Mouse (Mus musculus) stomach, postnatal 0 days (tissue): ENCODE measurements around the gene Rassf2. TPM values are rescaled to one million over a fixed set of nuclear protein-coding genes. Genes with fewer than 3 reads are reported as not detected.

Source experiments
- ATAC-seq: fragments of 200-750 bp; cut with Nextera tagmentation; 2 replicates; pipeline ENCODE4 v1.8.0; 2017; ENCODE audit not compliant: low FRiP score, low TSS enrichment
- DNase-seq: peaks from one replicate; pipeline ENCODE4 v3.0.0-alpha.2; 2016; ENCODE audit warnings: low spot score
- H3K27ac ChIP-seq: fragments of 300-500 bp; sonication (generic); replicated peaks from 2 replicates; pipeline ENCODE4 v1.5.1; 2014; ENCODE audit warnings: mild to moderate bottlenecking, control low read depth
- H3K27me3 ChIP-seq: fragments of 300-500 bp; sonication (generic); 2 replicates; pipeline ENCODE4 v1.6.1; 2014; ENCODE audit warnings: low read length; ENCODE audit not compliant: control insufficient read depth, insufficient read depth
- H3K36me3 ChIP-seq: fragments of 300-500 bp; sonication (generic); 2 replicates; pipeline ENCODE4 v1.6.1; 2014; ENCODE audit warnings: low read length, mixed read lengths; ENCODE audit not compliant: control insufficient read depth, insufficient read depth
- H3K4me1 ChIP-seq: fragments of 300-500 bp; sonication (generic); replicated peaks from 2 replicates; pipeline ENCODE4 v1.6.1; 2014; ENCODE audit warnings: antibody characterized with exemption; ENCODE audit not compliant: control insufficient read depth, insufficient read depth
- H3K4me2 ChIP-seq: fragments of 300-500 bp; sonication (generic); replicated peaks from 2 replicates; pipeline ENCODE4 v1.6.1; 2014; ENCODE audit warnings: low read depth, mild to moderate bottlenecking, control low read depth, moderate library complexity
- H3K4me3 ChIP-seq: fragments of 300-500 bp; sonication (generic); 2 replicates; pipeline ENCODE4 v1.5.1; 2014; ENCODE audit warnings: low read depth, low read length, control low read depth
- H3K9ac ChIP-seq: fragments of 300-500 bp; sonication (generic); 2 replicates; pipeline ENCODE4 v1.6.1; 2014; ENCODE audit warnings: mild to moderate bottlenecking, low read length, control low read depth, mixed read lengths
- H3K9me3 ChIP-seq: fragments of 300-500 bp; sonication (generic); 2 replicates; pipeline ENCODE4 v1.6.1; 2016; ENCODE audit warnings: low read length; ENCODE audit not compliant: control insufficient read depth
- CTCF ChIP-seq: IDR thresholded peaks from 2 replicates; pipeline ENCODE4 v1.5.1; 2016; ENCODE audit warnings: antibody characterized with exemption, low read depth, mild to moderate bottlenecking, moderate library complexity
- EP300 ChIP-seq: optimal IDR thresholded peaks from 2 replicates; pipeline ENCODE3; 2016; ENCODE audit warnings: antibody characterized with exemption
- WGBS: fragments of 180-500 bp; shearing (Covaris S2); extraction: QIAGEN DNeasy Blood & Tissue Kit; methylation state at CpG from one replicate; pipeline ENCODE4 v1.1.7; 2014; 5-methylcytosine and 5-hydroxymethylcytosine counted together
- polyA plus RNA-seq: library from polyadenylated mRNA; unstranded; fragments of >200 nt; fragmentation: Nextera tagmentation; extraction: Ambion mirVana; gene quantifications from 2 replicates; pipeline ENCODE4 v1.2.1, GENCODE M21; 2015

Gene Rassf2
- polyA plus RNA-seq, 1 experiment from 2014 or later: 4.6 TPM

DNA sequence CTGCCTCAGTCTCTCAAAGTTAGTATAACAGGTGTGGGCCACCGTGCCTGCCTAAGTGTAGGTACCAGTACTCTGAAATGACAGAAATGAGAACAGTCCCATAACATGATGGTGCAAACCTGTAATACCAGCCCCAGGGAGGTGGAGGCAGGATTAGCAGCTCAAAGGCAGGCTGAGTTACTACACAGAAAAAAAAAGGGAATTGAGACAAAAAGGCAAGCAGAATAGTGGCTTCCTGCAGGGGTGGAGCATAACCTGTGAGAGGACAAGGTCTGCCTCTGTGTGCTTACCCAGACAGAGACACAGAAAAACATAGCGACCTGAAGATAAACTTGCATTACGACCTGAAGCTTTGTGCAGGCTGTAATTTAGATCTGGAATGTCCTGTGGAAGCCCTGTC, 53.4 kb downstream of the Rassf2 start:
- TF ChIP-seq CTCF (no peak), EP300 (no peak)
- 56% methylated on average over 3 of the region's 3 CpGs for WGBS
- H3K9me3 ChIP-seq: no peaks in the 10 kb centered on the region; the same call in 1 of the 2 replicates
- H3K4me1 ChIP-seq: no peaks in the 10 kb centered on the region
- H3K27ac ChIP-seq: no peak overlapping the region
- H3K27me3 ChIP-seq: no peaks in the 10 kb centered on the region
- ATAC-seq (no peak), DNase-seq (no peak)
- no peak overlapping the region for H3K9ac ChIP-seq
- H3K36me3 ChIP-seq: no peaks in the 10 kb centered on the region
- no peak overlapping the region for H3K4me3 ChIP-seq
- no peak overlapping the region for H3K4me2 ChIP-seq

- H3K27me3 ChIP-seq: no peaks in the 10 kb centered on the region
- no peaks in the 10 kb centered on the region for H3K36me3 ChIP-seq
- no peaks in the 10 kb centered on the region for H3K4me1 ChIP-seq
- no peak for ATAC-seq
- TF ChIP-seq EP300 (no peak), CTCF (no peak)
- no peak overlapping the region for H3K27ac ChIP-seq
- H3K9ac ChIP-seq: no peak overlapping the region
- no peaks in the 10 kb centered on the region for H3K9me3 ChIP-seq
- 77% methylated on average over 4 of the region's 4 CpGs for WGBS
- H3K4me3 ChIP-seq: no peak overlapping the region
- no peak for DNase-seq
- no peak overlapping the region for H3K4me2 ChIP-seq
Measured at GRCm38 (mm10) chr2:131971098-131971497, 59.0 kb downstream of the Rassf2 start.

DNA sequence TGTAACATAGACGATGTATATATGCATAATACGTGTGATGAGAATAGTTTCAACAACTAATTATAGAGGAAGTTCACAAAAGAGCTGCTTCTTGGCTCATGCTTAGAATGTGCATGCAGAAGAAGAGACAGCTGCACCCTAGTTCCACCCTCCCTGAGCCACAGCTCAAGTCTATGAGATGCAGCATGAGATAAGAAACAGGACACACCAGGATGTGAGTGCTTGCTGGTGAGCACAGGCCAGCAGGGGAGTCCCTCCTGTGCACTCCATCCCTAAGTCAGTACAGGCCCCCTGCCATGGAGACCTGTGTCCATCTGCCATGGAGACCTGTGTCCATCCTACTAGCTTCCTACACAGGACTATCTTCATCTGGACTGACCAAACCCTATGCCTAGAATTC, 59.5 kb downstream of the Rassf2 start:
- no peak for ATAC-seq
- Histone ChIP-seq H3K4me2 (no peak overlapping the region), H3K9me3 (no peaks in the 10 kb centered on the region), H3K4me3 (no peak overlapping the region), H3K4me1 (no peaks in the 10 kb centered on the region), H3K27ac (no peak overlapping the region), H3K27me3 (no peaks in the 10 kb centered on the region), H3K9ac (no peak overlapping the region), H3K36me3 (no peaks in the 10 kb centered on the region)
- WGBS: 88% methylated on average over 2 of the region's 2 CpGs
- DNase-seq: no peak
- TF ChIP-seq CTCF: no peak
- no peak for TF ChIP-seq EP300

- H3K4me1 ChIP-seq: no peaks in the 10 kb centered on the region
- 57% methylated on average over 2 of the region's 2 CpGs for WGBS
Measured at GRCm38 (mm10) chr2:131961671-131962070, 68.4 kb downstream of the Rassf2 start.

DNA sequence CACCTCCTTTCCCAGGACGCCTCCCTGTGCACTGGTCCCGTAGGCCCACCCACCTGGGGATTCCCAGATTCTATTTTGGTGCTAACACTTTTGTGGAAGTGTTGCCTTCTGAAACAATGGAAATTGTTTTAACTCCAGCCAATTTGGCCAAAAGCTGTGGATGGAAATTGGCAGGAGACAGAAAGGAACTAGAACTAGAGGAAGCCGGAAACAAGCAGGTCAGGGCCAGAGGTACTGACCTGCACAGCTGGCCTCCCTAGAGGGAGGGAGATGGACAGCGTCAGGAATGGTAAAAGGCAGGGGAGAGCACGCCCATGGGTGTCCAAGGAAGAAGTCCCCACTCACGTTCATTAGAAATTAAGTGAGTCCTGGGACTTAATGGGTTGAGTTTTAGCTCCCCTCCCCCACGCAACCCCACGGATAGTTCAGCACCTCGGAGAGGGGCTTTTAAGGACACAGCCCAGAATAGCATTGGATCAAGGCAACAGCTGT, 72.3 kb downstream of the Rassf2 start:
- Histone ChIP-seq H3K9me3 (no peaks in the 10 kb centered on the region), H3K9ac (no peak overlapping the region), H3K27me3 (no peaks in the 10 kb centered on the region), H3K36me3 (no peaks in the 10 kb centered on the region), H3K27ac (no peak overlapping the region), H3K4me1 (no peaks in the 10 kb centered on the region), H3K4me3 (no peak overlapping the region), H3K4me2 (no peak overlapping the region)
- TF ChIP-seq EP300 (no peak), CTCF (no peak)
- ATAC-seq: no peak
- 47% methylated on average over 9 of the region's 9 CpGs for WGBS
- DNase-seq: no peak

More at GRCm38 (mm10) chr2:131961671-131962070, 68.4 kb downstream of the Rassf2 start:
- no peaks in the 10 kb centered on the region for H3K36me3 ChIP-seq
- H3K4me3 ChIP-seq: no peak overlapping the region
- ATAC-seq (no peak), DNase-seq (no peak)
- no peak overlapping the region for H3K27ac ChIP-seq
- no peak overlapping the region for H3K9ac ChIP-seq
- no peak for TF ChIP-seq CTCF
- TF ChIP-seq EP300: no peak
- no peak overlapping the region for H3K4me2 ChIP-seq
- no peaks in the 10 kb centered on the region for H3K27me3 ChIP-seq
- no peaks in the 10 kb centered on the region for H3K9me3 ChIP-seq

DNA sequence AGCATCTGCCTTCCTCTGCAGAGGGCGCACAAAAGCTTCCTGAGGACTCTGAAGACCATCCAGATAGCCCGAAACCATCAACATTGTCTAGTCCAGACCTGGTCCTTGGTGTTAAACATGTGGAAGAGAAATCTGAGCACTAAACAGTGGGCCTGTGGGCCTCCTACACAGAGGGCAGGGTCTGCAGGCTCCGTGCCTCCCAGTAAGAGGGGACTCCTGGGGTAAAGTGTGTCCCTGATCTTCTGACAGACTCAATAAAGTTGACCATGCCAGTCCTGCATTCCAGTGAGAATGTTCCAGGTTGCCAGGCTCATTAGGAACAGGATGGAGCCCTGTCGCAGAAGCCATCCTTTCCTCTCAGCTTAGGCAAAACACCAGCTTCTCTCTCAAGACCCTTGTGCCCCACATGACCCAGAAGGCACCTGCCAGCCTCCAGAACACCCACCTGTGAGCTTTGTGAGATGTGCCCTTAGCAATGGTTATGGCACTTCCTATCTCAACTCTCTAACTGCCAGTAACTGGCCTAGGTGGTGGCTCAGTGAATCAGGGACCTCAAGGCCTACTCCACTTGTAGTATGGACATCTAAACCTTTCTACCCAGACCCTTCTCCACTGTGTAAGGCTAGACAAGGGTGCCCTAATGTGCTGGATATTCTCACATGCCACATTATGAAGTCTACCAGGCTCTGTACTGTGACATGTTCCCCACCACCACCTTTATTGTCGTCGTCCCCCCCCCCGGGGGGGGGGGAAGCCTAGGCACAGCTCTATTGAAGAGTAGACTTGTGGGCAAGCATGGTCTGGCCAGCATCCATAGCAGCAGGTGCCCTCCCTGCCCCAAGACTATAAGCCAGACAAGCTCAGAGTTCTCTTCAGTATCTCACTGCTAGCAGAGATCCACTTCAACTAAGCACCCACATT, 73.5 kb downstream of the Rassf2 start:
- no peak overlapping the region for H3K4me2 ChIP-seq
- 76% methylated on average over 7 of the region's 7 CpGs for WGBS
- H3K27ac ChIP-seq: no peak overlapping the region
- TF ChIP-seq CTCF: no peak
- no peak for TF ChIP-seq EP300
- no peak for DNase-seq
- H3K4me3 ChIP-seq: no peak overlapping the region
- no peak for ATAC-seq
- no peaks in the 10 kb centered on the region for H3K4me1 ChIP-seq
- no peaks in the 10 kb centered on the region for H3K9me3 ChIP-seq
- H3K27me3 ChIP-seq: no peaks in the 10 kb centered on the region
- H3K9ac ChIP-seq: no peak overlapping the region
- no peaks in the 10 kb centered on the region for H3K36me3 ChIP-seq
